Mouse (Mus musculus) ES-Bruce4 (cell line): Measurements from ENCODE around the gene Kif1c.

ENCODE experiments used
- CTCF ChIP-seq: IDR thresholded peaks from one replicate; pipeline ENCODE4 v1.8.1; 2011; ENCODE audit warnings: low read depth, low read length
- EP300 ChIP-seq: IDR thresholded peaks from 2 replicates; pipeline ENCODE4 v1.6.1; 2011; ENCODE audit warnings: low read depth, low read length; ENCODE audit not compliant: insufficient read depth
- POLR2A ChIP-seq: IDR thresholded peaks from one replicate; pipeline ENCODE4 v1.8.1; 2011; ENCODE audit warnings: low read length; ENCODE audit not compliant: insufficient read depth

GRCm38 (mm10) chr11:70718481-70718880 lies 18.1 kb downstream of the Kif1c start:
- TF ChIP-seq CTCF (no peak), POLR2A (no peak), EP300 (no peak)
